Mouse (Mus musculus) C2C12 (cell line): ENCODE data around the gene Txndc12. TPM values are rescaled to one million over a fixed set of nuclear protein-coding genes. Genes with fewer than 3 reads are reported as not detected.

ENCODE experiments used
- H3K27me3 ChIP-seq: one replicate; pipeline ENCODE4 v1.6.1; 2011; ENCODE audit not compliant: control insufficient read depth, insufficient read depth, insufficient read length
- H3K36me3 ChIP-seq: one replicate; pipeline ENCODE4 v1.6.1; 2011; ENCODE audit not compliant: control insufficient read depth, insufficient read depth
- H3K4me3 ChIP-seq: one replicate; pipeline ENCODE4 v1.5.1; 2011; ENCODE audit warnings: mild to moderate bottlenecking, control low read depth; ENCODE audit not compliant: poor library complexity, insufficient read depth, severe bottlenecking
- H3K79me2 ChIP-seq: one replicate; pipeline ENCODE4 v1.6.1; 2011; ENCODE audit not compliant: control insufficient read depth, insufficient read depth
- H3K79me3 ChIP-seq: one replicate; pipeline ENCODE4 v1.6.1; 2011; ENCODE audit warnings: low read depth, control low read depth
- H3ac ChIP-seq: one replicate; pipeline ENCODE3; 2011; ENCODE audit warnings: low read depth; ENCODE audit not compliant: control insufficient read depth, insufficient read length
- CEBPB ChIP-seq: IDR thresholded peaks from one replicate; pipeline ENCODE4 v1.6.1; 2011; ENCODE audit warnings: low read depth, mild to moderate bottlenecking, control low read depth, moderate library complexity
- CTCF ChIP-seq: IDR thresholded peaks from one replicate; pipeline ENCODE4 v1.5.1; 2011; ENCODE audit not compliant: control insufficient read depth, insufficient read depth, insufficient read length
- FOSL1 ChIP-seq: IDR thresholded peaks from one replicate; pipeline ENCODE4 v1.8.0; 2011; ENCODE audit warnings: mild to moderate bottlenecking, low read length; ENCODE audit not compliant: poor library complexity, insufficient read depth, severe bottlenecking
- MAX ChIP-seq: IDR thresholded peaks from one replicate; pipeline ENCODE4 v1.6.1; 2011; ENCODE audit warnings: mild to moderate bottlenecking, control low read depth
- MYOD1 ChIP-seq: IDR thresholded peaks from one replicate; pipeline ENCODE4 v1.6.1; 2011; ENCODE audit warnings: low read depth; ENCODE audit not compliant: control insufficient read depth, insufficient read length
- MYOG ChIP-seq: IDR thresholded peaks from one replicate; pipeline ENCODE4 v1.6.1; 2011; ENCODE audit not compliant: control insufficient read depth, insufficient read length; ENCODE audit errors: extremely low read depth
- USF1 ChIP-seq: IDR thresholded peaks from one replicate; pipeline ENCODE4 v1.6.1; 2011; ENCODE audit warnings: low read depth, mild to moderate bottlenecking, control low read depth, moderate library complexity
- polyA plus RNA-seq: library from polyadenylated mRNA; unstranded; fragments of >200 nt; fragmentation: generic; extraction: Trizol; gene quantifications from one replicate; pipeline ENCODE4 v1.2.1, GENCODE M21; 2012; ENCODE audit warnings: missing spikeins

Gene Txndc12
- polyA plus RNA-seq, 1 experiment, result 51.1 TPM

DNA sequence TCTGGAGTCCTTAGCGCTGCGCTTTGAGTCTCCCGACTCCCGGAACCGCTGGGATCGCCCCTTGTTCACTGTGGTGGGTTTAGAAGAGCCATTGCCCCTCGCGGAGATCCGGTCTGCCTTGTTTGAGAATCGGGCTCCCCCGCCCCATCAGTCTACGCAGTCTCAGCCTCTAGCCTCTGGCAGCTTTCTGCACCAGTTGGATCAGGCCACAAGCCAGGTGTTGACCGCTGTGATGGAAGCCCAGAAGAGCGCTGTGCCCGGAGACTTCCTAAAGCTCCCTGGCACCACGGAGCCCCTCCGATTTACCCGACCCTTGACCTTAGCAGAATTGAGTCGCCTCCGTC lies 14.1 kb downstream of the Txndc12 start, which contains the start of gene A730015C16Rik:
A730015C16Rik (minus strand) TSS at position 115 of the 344 bp plus-strand sequence.
- no peak for TF ChIP-seq MYOG
- peaks cover 40% of the 10 kb centered on the region for H3K79me2 ChIP-seq
- H3K79me3 ChIP-seq, result peaks cover 22% of the 10 kb centered on the region
- peaks cover 19% of the 10 kb centered on the region for H3K36me3 ChIP-seq
- H3K27me3 ChIP-seq, result no peaks in the 10 kb centered on the region
- H3ac ChIP-seq, result peak within 1 kb of the TSS; percentile 89
- peak within 1 kb of the TSS; percentile 87 for H3K4me3 ChIP-seq

DNA sequence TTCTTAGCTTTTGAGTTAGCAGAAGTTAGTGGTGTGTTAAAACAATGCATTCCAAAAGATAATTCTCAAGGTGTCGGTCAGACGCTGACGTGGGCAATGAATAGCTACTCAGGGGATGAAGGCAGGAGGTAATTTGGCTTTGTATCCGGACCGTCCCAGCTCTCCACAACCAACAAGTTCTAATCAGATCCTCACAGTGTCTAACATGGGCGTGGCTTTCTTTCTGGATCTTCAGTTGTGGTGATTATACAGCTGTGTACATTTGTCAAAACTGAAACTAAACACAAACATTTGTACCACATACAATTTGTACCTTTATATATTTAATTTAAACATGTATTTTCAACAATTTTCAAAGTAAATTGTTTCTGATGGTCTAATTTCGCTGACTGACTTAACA lies 32.4 kb downstream of the Txndc12 start:
- Histone ChIP-seq H3K79me2 (no peaks in the 10 kb centered on the region), H3K36me3 (no peaks in the 10 kb centered on the region), H3K27me3 (no peaks in the 10 kb centered on the region), H3K79me3 (no peaks in the 10 kb centered on the region), H3K4me3 (no peak overlapping the region), H3ac (no peak overlapping the region)
- TF ChIP-seq MYOD1 (no peak), FOSL1 (no peak), MYOG (no peak)

DNA sequence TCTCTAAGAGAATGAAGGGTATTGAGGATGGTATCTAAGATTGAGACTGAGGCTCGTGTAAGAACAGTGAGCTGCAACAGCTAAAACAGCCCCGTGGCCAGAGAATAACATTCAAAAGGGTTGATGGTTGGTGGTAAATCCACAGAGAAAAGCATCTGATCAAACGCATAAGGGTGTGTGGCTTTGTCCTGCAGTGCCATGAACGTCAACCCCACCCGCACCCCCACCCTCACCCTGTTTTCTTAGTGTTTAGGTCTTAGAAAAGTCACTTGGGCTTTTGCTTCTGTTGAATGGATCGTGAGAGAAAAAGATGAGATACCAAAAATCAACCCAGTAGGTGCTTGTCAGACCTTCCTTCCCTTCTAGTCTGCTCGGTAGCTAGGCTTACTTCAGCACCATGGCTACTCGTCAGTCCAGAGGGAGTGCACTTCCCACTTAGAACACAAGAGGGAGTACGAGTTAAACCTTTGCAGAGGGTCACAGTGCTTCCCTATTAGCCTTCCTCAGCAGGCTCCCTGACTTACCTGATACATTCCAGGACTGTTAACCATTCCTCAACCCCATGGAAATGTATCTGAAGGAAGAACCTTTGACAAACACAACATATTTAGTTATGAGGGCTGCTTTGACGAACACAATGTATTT lies 35.5 kb downstream of the Txndc12 start:
- Histone ChIP-seq H3K79me3 (no peaks in the 10 kb centered on the region), H3K36me3 (no peaks in the 10 kb centered on the region), H3K4me3 (no peak overlapping the region), H3ac (no peak overlapping the region), H3K79me2 (no peaks in the 10 kb centered on the region), H3K27me3 (no peaks in the 10 kb centered on the region)
- TF ChIP-seq CEBPB (no peak), MYOG (no peak), MYOD1 (no peak), USF1 (no peak), FOSL1 (no peak), MAX (no peak), CTCF (no peak)

DNA sequence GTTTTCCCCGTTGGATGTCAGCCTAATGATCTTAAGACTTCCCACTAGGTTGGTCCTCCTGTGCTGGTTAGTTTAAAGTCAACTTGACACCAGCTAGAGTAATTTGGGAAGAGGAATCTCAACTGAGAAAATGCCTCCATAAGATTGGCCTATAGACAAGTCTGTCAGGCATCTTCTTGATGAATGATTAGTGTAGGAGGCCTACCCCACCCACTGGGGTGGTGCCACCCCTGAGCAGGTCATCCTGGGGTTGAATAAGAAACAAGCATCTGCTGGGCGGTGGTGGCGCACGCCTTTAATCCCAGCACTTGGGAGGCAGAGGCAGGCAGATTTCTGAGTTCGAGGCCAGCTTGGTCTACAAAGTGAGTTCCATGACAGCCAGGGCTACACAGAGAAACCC lies 39.3 kb downstream of the Txndc12 start:
- Histone ChIP-seq H3K36me3 (no peaks in the 10 kb centered on the region), H3K27me3 (no peaks in the 10 kb centered on the region), H3K4me3 (no peak overlapping the region), H3K79me2 (no peaks in the 10 kb centered on the region), H3ac (no peak overlapping the region), H3K79me3 (no peaks in the 10 kb centered on the region)
- TF ChIP-seq MYOG, result no peak
- TF ChIP-seq CTCF, result no peak
- no peak for TF ChIP-seq FOSL1

DNA sequence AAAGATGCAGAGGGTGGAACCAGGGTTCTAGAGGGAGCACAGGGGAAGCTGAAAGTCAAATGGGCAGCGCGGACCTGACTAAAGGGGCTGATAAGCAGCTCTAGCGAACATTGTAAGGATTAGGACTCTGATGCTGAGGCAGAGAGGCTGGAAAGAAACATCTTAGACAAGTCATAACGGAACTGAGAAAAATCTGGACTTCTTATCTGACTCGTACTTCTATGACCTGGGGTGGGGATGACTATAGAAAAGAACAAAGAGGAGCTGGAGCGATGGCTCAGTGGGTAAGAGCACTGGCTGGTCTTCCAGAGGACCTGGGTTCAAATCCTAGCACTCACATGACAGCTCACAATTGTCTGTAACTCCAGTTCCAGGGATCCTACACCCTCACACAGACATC lies 43.5 kb downstream of the Txndc12 start:
- no peaks in the 10 kb centered on the region for H3K27me3 ChIP-seq
- H3K4me3 ChIP-seq, result no peak overlapping the region
- TF ChIP-seq MYOD1, result no peak
- no peak for TF ChIP-seq MYOG
- TF ChIP-seq USF1, result no peak
- TF ChIP-seq FOSL1, result no peak
- no peak for TF ChIP-seq CEBPB
- no peak for TF ChIP-seq CTCF
- TF ChIP-seq MAX, result no peak
- no peaks in the 10 kb centered on the region for H3K79me3 ChIP-seq
- no peak overlapping the region for H3ac ChIP-seq
- H3K79me2 ChIP-seq, result no peaks in the 10 kb centered on the region
- H3K36me3 ChIP-seq, result no peaks in the 10 kb centered on the region

DNA sequence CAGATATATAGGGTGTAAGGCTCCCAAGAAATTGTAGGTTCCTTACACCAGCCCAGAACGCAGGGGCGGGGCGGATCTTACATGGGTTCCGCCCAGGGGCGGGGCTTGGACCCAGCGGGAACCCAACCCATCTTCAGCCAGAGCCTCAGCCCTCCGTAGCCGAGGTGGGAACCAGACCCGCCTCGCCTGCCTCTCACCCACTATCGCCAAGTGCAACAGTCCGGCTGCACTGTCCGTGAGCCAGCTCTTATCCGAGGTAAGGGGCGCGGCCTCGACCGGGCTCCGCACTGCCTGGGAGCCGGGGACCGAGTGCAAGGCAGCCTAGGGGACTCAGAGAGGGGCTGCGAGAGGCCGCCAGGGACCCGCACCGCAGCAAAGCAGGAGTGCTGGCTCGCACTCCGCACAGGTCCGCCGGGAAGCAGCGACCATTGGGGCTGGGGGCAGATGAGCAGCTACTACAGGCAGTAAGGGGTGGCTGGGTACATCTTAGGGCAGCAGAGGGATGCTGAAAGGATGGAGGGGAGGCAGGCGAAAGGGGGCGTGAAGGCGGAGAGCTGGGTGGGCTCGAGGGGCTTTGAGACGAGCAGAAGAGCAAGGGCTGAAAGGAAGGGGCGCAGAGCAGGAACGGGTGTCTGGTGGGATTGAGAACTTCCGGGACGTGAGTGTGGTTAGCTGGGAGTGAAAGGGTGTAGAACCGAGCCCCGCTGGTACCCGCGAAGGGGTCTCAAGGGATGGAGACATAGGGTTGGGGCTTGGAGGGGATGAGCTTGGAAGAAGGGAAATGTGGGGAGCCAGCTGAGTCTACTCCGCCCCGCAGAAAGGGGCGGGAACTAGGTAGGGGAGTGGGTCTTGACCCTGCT lies 44.8 kb downstream of the Txndc12 start, which contains the start of gene Rab3b:
Rab3b (plus strand) TSS at position 101 of the 860 bp plus-strand sequence.
- TF ChIP-seq MYOD1, result no peak
- TF ChIP-seq USF1, result no peak
- TF ChIP-seq MYOG, result no peak
- TF ChIP-seq MAX, result no peak
- TF ChIP-seq FOSL1, result no peak
- no peak for TF ChIP-seq CEBPB
- TF ChIP-seq CTCF, result no peak
- no peaks in the 10 kb centered on the region for H3K27me3 ChIP-seq
- H3ac ChIP-seq, result peak within 1 kb of the TSS; percentile 18
- H3K79me3 ChIP-seq, result no peaks in the 10 kb centered on the region
- H3K4me3 ChIP-seq, result no peak within 1 kb of the TSS
- H3K36me3 ChIP-seq, result no peaks in the 10 kb centered on the region
- H3K79me2 ChIP-seq, result no peaks in the 10 kb centered on the region
